Mouse (Mus musculus) stomach, embryonic 15.5 days (tissue): ENCODE measurements around the gene Vmn1r217. TPM values are rescaled to one million over a fixed set of nuclear protein-coding genes. Genes with fewer than 3 reads are reported as not detected.
"Not testable (repeated sequence)": the region's sequence is repeated elsewhere in the genome, so short reads cannot be mapped to it uniquely, and the experiment has no call there.

Experiments
- ATAC-seq: fragments of 200-750 bp; cut with Nextera tagmentation; 2 replicates; pipeline ENCODE4 v1.8.0; 2017; ENCODE audit warnings: low read depth, moderate number of reproducible peaks, moderate TSS enrichment; ENCODE audit not compliant: insufficient read depth, low FRiP score
- H3K27ac ChIP-seq: fragments of 300-500 bp; sonication (generic); 2 replicates; pipeline ENCODE4 v1.5.1; 2015; ENCODE audit warnings: mild to moderate bottlenecking, inconsistent platforms
- H3K27me3 ChIP-seq: fragments of 300-500 bp; sonication (generic); replicated peaks from 2 replicates; pipeline ENCODE4 v1.6.1; 2015; ENCODE audit warnings: inconsistent platforms
- H3K36me3 ChIP-seq: fragments of 300-500 bp; sonication (generic); 2 replicates; pipeline ENCODE4 v1.6.1; 2015; ENCODE audit warnings: inconsistent platforms
- H3K4me1 ChIP-seq: fragments of 300-500 bp; sonication (generic); 2 replicates; pipeline ENCODE4 v1.6.1; 2015; ENCODE audit warnings: inconsistent platforms
- H3K4me2 ChIP-seq: fragments of 300-500 bp; sonication (generic); 2 replicates; pipeline ENCODE4 v1.6.1; 2015; ENCODE audit warnings: mild to moderate bottlenecking, inconsistent platforms
- H3K4me3 ChIP-seq: fragments of 300-500 bp; sonication (generic); replicated peaks from 2 replicates; pipeline ENCODE4 v1.5.1; 2015; ENCODE audit warnings: inconsistent platforms
- H3K9ac ChIP-seq: fragments of 300-500 bp; sonication (generic); 2 replicates; pipeline ENCODE4 v1.6.1; 2015; ENCODE audit warnings: inconsistent platforms
- H3K9me3 ChIP-seq: fragments of 300-500 bp; sonication (generic); 2 replicates; pipeline ENCODE4 v1.6.1; 2016; ENCODE audit warnings: inconsistent platforms
- WGBS: fragments of 180-500 bp; shearing (Covaris S2); methylation state at CpG from one replicate; pipeline ENCODE4 v1.1.7; 2015; 5-methylcytosine and 5-hydroxymethylcytosine counted together
- polyA plus RNA-seq: library from polyadenylated mRNA; unstranded; fragments of >200 nt; fragmentation: Nextera tagmentation; extraction: Ambion mirVana; gene quantifications from 2 replicates; pipeline ENCODE4 v1.2.1, GENCODE M21; 2015

Vmn1r217 gene
- not detected in 2 replicates for polyA plus RNA-seq

- not testable (repeated sequence) for H3K4me3 ChIP-seq, H3K27ac ChIP-seq, H3K9me3 ChIP-seq, H3K4me2 ChIP-seq, H3K36me3 ChIP-seq, H3K4me1 ChIP-seq, H3K9ac ChIP-seq, H3K27me3 ChIP-seq, ATAC-seq
- 75% methylated on average over 1 of the region's 1 CpGs for whole genome bisulfite sequencing
Measured at GRCm38 (mm10) chr13:23118126-23118525, at the start of gene Vmn1r217. Gene Vmn1r217, minus strand, starts transcription at chr13:23118226.

GRCm38 (mm10) chr13:23166471-23166870 is 48.4 kb upstream of the Vmn1r217 start:
- H3K4me3 ChIP-seq, H3K9me3 ChIP-seq, ATAC-seq, H3K36me3 ChIP-seq, H3K9ac ChIP-seq, H3K4me2 ChIP-seq, H3K27me3 ChIP-seq, H3K27ac ChIP-seq, H3K4me1 ChIP-seq: not testable (repeated sequence)
- 82% methylated on average over 4 of the region's 4 CpGs for WGBS

GRCm38 (mm10) chr13:23159012-23159411 is 41.0 kb upstream of the Vmn1r217 start, which contains the start of gene Vmn1r219:
Gene Vmn1r219, plus strand, starts transcription at chr13:23159312.
- WGBS: 74% methylated on average over 4 of the region's 4 CpGs
- no peak within 1 kb of the TSS for H3K27ac ChIP-seq

GRCm38 (mm10) chr13:23157848-23158247 is 39.8 kb upstream of the Vmn1r217 start:
- Histone ChIP-seq H3K4me3 (no peak overlapping the region), H3K4me2 (no peak overlapping the region), H3K27me3 (no peaks in the 10 kb centered on the region), H3K4me1 (no peaks in the 10 kb centered on the region), H3K27ac (no peak overlapping the region), H3K36me3 (no peaks in the 10 kb centered on the region), H3K9me3 (no peaks in the 10 kb centered on the region), H3K9ac (no peak overlapping the region)
- WGBS: 50% methylated on average over 3 of the region's 3 CpGs
- ATAC-seq: no peak

More at GRCm38 (mm10) chr13:23159012-23159411, 41.0 kb upstream of the Vmn1r217 start, which contains the start of gene Vmn1r219:
- Histone ChIP-seq H3K9ac (no peak within 1 kb of the TSS), H3K4me1 (no peaks in the 10 kb centered on the region), H3K9me3 (no peaks in the 10 kb centered on the region), H3K4me3 (no peak within 1 kb of the TSS), H3K36me3 (no peaks in the 10 kb centered on the region), H3K4me2 (no peak within 1 kb of the TSS), H3K27me3 (no peaks in the 10 kb centered on the region)
- ATAC-seq: no peak

GRCm38 (mm10) chr13:23138880-23139279 is 20.9 kb upstream of the Vmn1r217 start:
- Histone ChIP-seq H3K27ac (no peak overlapping the region), H3K9me3 (no peaks in the 10 kb centered on the region), H3K36me3 (no peaks in the 10 kb centered on the region), H3K4me3 (no peak overlapping the region), H3K27me3 (no peaks in the 10 kb centered on the region), H3K9ac (no peak overlapping the region), H3K4me2 (no peak overlapping the region), H3K4me1 (no peaks in the 10 kb centered on the region)
- 83% methylated on average over 2 of the region's 2 CpGs for WGBS
- no peak for ATAC-seq

- Histone ChIP-seq H3K4me1 (no peaks in the 10 kb centered on the region), H3K9me3 (no peaks in the 10 kb centered on the region), H3K27ac (no peak overlapping the region), H3K4me2 (no peak overlapping the region), H3K36me3 (no peaks in the 10 kb centered on the region), H3K27me3 (no peaks in the 10 kb centered on the region), H3K4me3 (no peak overlapping the region), H3K9ac (no peak overlapping the region)
- no peak for ATAC-seq
- 59% methylated on average over 1 of the region's 1 CpGs for WGBS
Measured at GRCm38 (mm10) chr13:23133501-23133900, 15.5 kb upstream of the Vmn1r217 start.

- H3K9me3 ChIP-seq: no peaks in the 10 kb centered on the region
- H3K9ac ChIP-seq: no peak within 1 kb of the TSS
- no peak within 1 kb of the TSS for H3K4me3 ChIP-seq
- H3K36me3 ChIP-seq: no peaks in the 10 kb centered on the region
- H3K27me3 ChIP-seq: no peaks in the 10 kb centered on the region
- H3K27ac ChIP-seq: no peak within 1 kb of the TSS
- 69% methylated on average over 3 of the region's 3 CpGs for WGBS
- no peaks in the 10 kb centered on the region for H3K4me1 ChIP-seq
- H3K4me2 ChIP-seq: no peak within 1 kb of the TSS
- no peak for ATAC-seq
Measured at GRCm38 (mm10) chr13:23133099-23133498, 15.1 kb upstream of the Vmn1r217 start, which contains the start of gene Vmn1r218. Gene Vmn1r218, plus strand, starts transcription at chr13:23133155.

GRCm38 (mm10) chr13:23120611-23121010 is 2.6 kb upstream of the Vmn1r217 start:
- Histone ChIP-seq H3K27me3 (no peaks in the 10 kb centered on the region), H3K36me3 (no peaks in the 10 kb centered on the region), H3K9me3 (no peaks in the 10 kb centered on the region), H3K4me3 (no peak overlapping the region), H3K9ac (no peak overlapping the region), H3K4me1 (no peaks in the 10 kb centered on the region), H3K27ac (no peak overlapping the region), H3K4me2 (no peak overlapping the region)
- 75% methylated on average over 2 of the region's 2 CpGs for WGBS
- ATAC-seq: no peak

- no peak for ATAC-seq
- WGBS: 65% methylated on average over 4 of the region's 4 CpGs
- no peak overlapping the region for H3K4me2 ChIP-seq
Measured at GRCm38 (mm10) chr13:23094386-23094785, 23.6 kb downstream of the Vmn1r217 start.

GRCm38 (mm10) chr13:23069312-23069711 is 48.7 kb downstream of the Vmn1r217 start:
- Histone ChIP-seq H3K4me3 (no peak overlapping the region), H3K9me3 (no peaks in the 10 kb centered on the region), H3K36me3 (no peaks in the 10 kb centered on the region), H3K9ac (no peak overlapping the region), H3K27me3 (no peaks in the 10 kb centered on the region), H3K27ac (no peak overlapping the region), H3K4me1 (no peaks in the 10 kb centered on the region), H3K4me2 (no peak overlapping the region)
- no peak for ATAC-seq
- whole genome bisulfite sequencing: 60% methylated on average over 2 of the region's 2 CpGs

More at GRCm38 (mm10) chr13:23094386-23094785, 23.6 kb downstream of the Vmn1r217 start:
- Histone ChIP-seq H3K27ac (no peak overlapping the region), H3K36me3 (no peaks in the 10 kb centered on the region), H3K4me1 (no peaks in the 10 kb centered on the region), H3K9me3 (no peaks in the 10 kb centered on the region), H3K4me3 (no peak overlapping the region), H3K27me3 (no peaks in the 10 kb centered on the region), H3K9ac (no peak overlapping the region)

- Histone ChIP-seq H3K4me3 (no peak within 1 kb of the TSS), H3K9me3 (no peaks in the 10 kb centered on the region), H3K27ac (no peak within 1 kb of the TSS), H3K4me1 (no peaks in the 10 kb centered on the region), H3K36me3 (no peaks in the 10 kb centered on the region), H3K27me3 (no peaks in the 10 kb centered on the region), H3K4me2 (no peak within 1 kb of the TSS), H3K9ac (no peak within 1 kb of the TSS)
- WGBS: 57% methylated on average over 1 of the region's 1 CpGs
- no peak for ATAC-seq
Measured at GRCm38 (mm10) chr13:23067725-23068124, 50.3 kb downstream of the Vmn1r217 start, which contains the start of gene Vmn1r215. Gene Vmn1r215, plus strand, starts transcription at chr13:23068025.

GRCm38 (mm10) chr13:23057778-23058177 is 60.2 kb downstream of the Vmn1r217 start:
- Histone ChIP-seq H3K4me3 (no peak overlapping the region), H3K27me3 (no peaks in the 10 kb centered on the region), H3K9ac (no peak overlapping the region), H3K36me3 (no peaks in the 10 kb centered on the region), H3K4me1 (no peaks in the 10 kb centered on the region), H3K9me3 (no peaks in the 10 kb centered on the region), H3K4me2 (no peak overlapping the region), H3K27ac (no peak overlapping the region)
- ATAC-seq: no peak
- WGBS: 37% methylated on average over 1 of the region's 1 CpGs
